Mouse (Mus musculus): Measurements from ENCODE around the gene Gmppb. TPM values are rescaled to one million over a fixed set of nuclear protein-coding genes. Genes with fewer than 3 reads are reported as not detected.

The Gmppb gene
- total RNA-seq, 2 experiments from 2014 or later: 3.3 to 6.3 TPM

GRCm38 (mm10) chr9:108067199-108067598, 18.2 kb downstream of the Gmppb start:
- DNase-seq: no peak
- no peak overlapping the region for H3K4me3 ChIP-seq
- no peak for TF ChIP-seq CTCF (IDR thresholded peaks at IDR 0.05)
- intact Hi-C loops (cut with DNase I): no loop called here
- no peak overlapping the region; the same call in 1 of the 2 replicates for H3K27ac ChIP-seq

GRCm38 (mm10) chr9:108067900-108068299, 18.9 kb downstream of the Gmppb start:
- peak; percentile 86 for DNase-seq
- no peak overlapping the region for H3K4me3 ChIP-seq
- H3K27ac ChIP-seq: peak overlapping the region; percentile 66
- intact Hi-C loops (cut with DNase I): loop anchor here (1.0 kb wide), 2 partner anchors 104 to 164 kb away; no protein-coding TSS in a partner anchor
- TF ChIP-seq CTCF (IDR thresholded peaks at IDR 0.05): peak; percentile 99

GRCm38 (mm10) chr9:108069007-108069406, 20.0 kb downstream of the Gmppb start:
- H3K27ac ChIP-seq: no peak overlapping the region
- no peak for DNase-seq
- no peak for TF ChIP-seq CTCF (IDR thresholded peaks at IDR 0.05)
- intact Hi-C loops (cut with DNase I): no loop called here
- no peak overlapping the region for H3K4me3 ChIP-seq

- H3K4me3 ChIP-seq: no peak overlapping the region
- DNase-seq: no peak
- intact Hi-C loops (cut with DNase I): no loop called here
- TF ChIP-seq CTCF (IDR thresholded peaks at IDR 0.05): no peak
- H3K27ac ChIP-seq: no peak overlapping the region
Observed at GRCm38 (mm10) chr9:108069529-108069928, 20.5 kb downstream of the Gmppb start.

GRCm38 (mm10) chr9:108071801-108072200, 22.8 kb downstream of the Gmppb start:
- DNase-seq: no peak
- no peak for TF ChIP-seq CTCF (IDR thresholded peaks at IDR 0.05)
- H3K4me3 ChIP-seq: no peak overlapping the region
- H3K27ac ChIP-seq: peak overlapping the region; percentile 85
- intact Hi-C loops (cut with DNase I): no loop called here

GRCm38 (mm10) chr9:108072481-108072924, 23.5 kb downstream of the Gmppb start:
- DNase-seq: no peak
- intact Hi-C loops (cut with DNase I): no loop called here
- peak overlapping the region; percentile 85 for H3K27ac ChIP-seq
- H3K4me3 ChIP-seq: peak overlapping the region; percentile 18
- TF ChIP-seq CTCF (IDR thresholded peaks at IDR 0.05): no peak

GRCm38 (mm10) chr9:108073141-108073930, 24.3 kb downstream of the Gmppb start:
- intact Hi-C loops (cut with DNase I): no loop called here
- DNase-seq: peak; percentile 75
- no peak for TF ChIP-seq CTCF (IDR thresholded peaks at IDR 0.05)
- Histone ChIP-seq H3K27ac (peak overlapping the region; percentile 93), H3K4me3 (peak overlapping the region; percentile 27)

- intact Hi-C loops (cut with DNase I): no loop called here
- DNase-seq: no peak
- peak within 1 kb of the TSS; percentile 99 for H3K4me3 ChIP-seq
- H3K27ac ChIP-seq: peak within 1 kb of the TSS; percentile 97
- no peak for TF ChIP-seq CTCF (IDR thresholded peaks at IDR 0.05)
Observed at GRCm38 (mm10) chr9:108080168-108080567, 31.1 kb downstream of the Gmppb start, which contains the start of gene Mst1. Gene Mst1 (plus strand): TSS chr9:108080436.

GRCm38 (mm10) chr9:108082549-108082948, 33.5 kb downstream of the Gmppb start:
- Histone ChIP-seq H3K4me3 (no peak overlapping the region), H3K27ac (no peak overlapping the region)
- no peak for TF ChIP-seq CTCF (IDR thresholded peaks at IDR 0.05)
- no peak for DNase-seq
- intact Hi-C loops (cut with DNase I): no loop called here

GRCm38 (mm10) chr9:108082988-108083431, 34.0 kb downstream of the Gmppb start, which contains the start of gene Rnf123:
Gene Rnf123 (minus strand): TSS chr9:108083346.
- H3K27ac ChIP-seq: no peak within 1 kb of the TSS
- no peak for TF ChIP-seq CTCF (IDR thresholded peaks at IDR 0.05)
- no peak within 1 kb of the TSS for H3K4me3 ChIP-seq
- intact Hi-C loops (cut with DNase I): no loop called here
- no peak for DNase-seq

GRCm38 (mm10) chr9:108083561-108083960, 34.5 kb downstream of the Gmppb start:
- intact Hi-C loops (cut with DNase I): no loop called here
- no peak overlapping the region for H3K27ac ChIP-seq
- H3K4me3 ChIP-seq: no peak overlapping the region
- DNase-seq: no peak
- no peak for TF ChIP-seq CTCF (IDR thresholded peaks at IDR 0.05)

- intact Hi-C loops (cut with DNase I): no loop called here
Observed at GRCm38 (mm10) chr9:108085261-108085660, 36.2 kb downstream of the Gmppb start.

GRCm38 (mm10) chr9:108090611-108091120, 41.6 kb downstream of the Gmppb start:
- TF ChIP-seq CTCF (IDR thresholded peaks at IDR 0.05): no peak
- no peak for DNase-seq
- intact Hi-C loops (cut with DNase I): loop anchor here (10.0 kb wide), 1 partner anchor 324 kb away; no protein-coding TSS in a partner anchor

More at GRCm38 (mm10) chr9:108085261-108085660, 36.2 kb downstream of the Gmppb start:
- DNase-seq: no peak
- no peak overlapping the region for H3K4me3 ChIP-seq
- H3K27ac ChIP-seq: no peak overlapping the region
- TF ChIP-seq CTCF (IDR thresholded peaks at IDR 0.05): no peak

More at GRCm38 (mm10) chr9:108090611-108091120, 41.6 kb downstream of the Gmppb start:
- Histone ChIP-seq H3K27ac (no peak overlapping the region), H3K4me3 (no peak overlapping the region)

All from gastrocnemius, adult 2 months (tissue).